Mouse (Mus musculus): Measurements from ENCODE around the gene Dnajc22. TPM values are rescaled to one million over a fixed set of nuclear protein-coding genes. Genes with fewer than 3 reads are reported as not detected.

Dnajc22 gene
- polyA plus RNA-seq, 1 experiment from 2014 or later, result 0.56 TPM

DNA sequence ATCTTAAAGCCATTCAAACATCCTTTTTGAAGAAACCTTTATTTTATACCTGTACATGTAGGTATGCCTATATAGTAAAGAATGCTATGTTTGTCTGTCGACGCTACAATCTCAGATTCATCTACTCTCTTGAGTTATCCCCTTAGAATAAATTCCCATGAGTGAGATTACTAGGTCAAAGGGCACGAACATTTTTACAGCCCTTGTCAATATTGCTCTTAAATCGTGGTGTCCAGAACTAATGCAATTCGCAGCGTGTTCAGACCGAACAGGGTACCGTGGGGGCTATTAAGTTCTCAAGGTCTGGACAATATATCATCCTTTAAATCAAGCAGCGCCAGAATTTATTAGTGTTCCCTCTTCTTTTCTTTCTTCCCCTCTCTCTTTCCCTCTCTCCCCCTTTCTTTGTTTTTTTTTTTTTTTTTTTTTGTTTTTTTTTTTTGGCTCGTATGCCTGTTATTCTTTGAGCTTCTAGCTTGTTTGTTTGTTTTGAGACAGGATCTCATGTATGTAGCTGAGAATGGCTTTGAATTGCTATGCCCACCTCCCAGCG lies 19.9 kb downstream of the Dnajc22 start:
- Histone ChIP-seq H3K9ac (replicated peaks; ENCODE audit: low read length) (no peak overlapping the region), H3K27me3 (ENCODE audit: control insufficient read depth, insufficient read depth, low read length) (no peaks in the 10 kb centered on the region), H3K27ac (replicated peaks; ENCODE audit: low read depth, low read length) (no peak overlapping the region), H3K36me3 (replicated peaks; ENCODE audit: control insufficient read depth, insufficient read depth, low read depth, low read length) (no peaks in the 10 kb centered on the region), H3K4me1 (ENCODE audit: control insufficient read depth, insufficient read depth, low read length) (no peaks in the 10 kb centered on the region), H3K9me3 (replicated peaks; ENCODE audit: control insufficient read depth, low read length) (no peaks in the 10 kb centered on the region), H3K4me3 (ENCODE audit: low read depth, low read length) (no peak overlapping the region), H3K4me2 (ENCODE audit: low read depth, low read length) (no peak overlapping the region)
- DNase-seq (ENCODE audit: low spot score), result no peak
- WGBS, result 59% methylated on average over 11 of the region's 11 CpGs
- no peak for ATAC-seq (replicated peaks; ENCODE audit: insufficient number of reproducible peaks, low FRiP score, low TSS enrichment, low read depth)

DNA sequence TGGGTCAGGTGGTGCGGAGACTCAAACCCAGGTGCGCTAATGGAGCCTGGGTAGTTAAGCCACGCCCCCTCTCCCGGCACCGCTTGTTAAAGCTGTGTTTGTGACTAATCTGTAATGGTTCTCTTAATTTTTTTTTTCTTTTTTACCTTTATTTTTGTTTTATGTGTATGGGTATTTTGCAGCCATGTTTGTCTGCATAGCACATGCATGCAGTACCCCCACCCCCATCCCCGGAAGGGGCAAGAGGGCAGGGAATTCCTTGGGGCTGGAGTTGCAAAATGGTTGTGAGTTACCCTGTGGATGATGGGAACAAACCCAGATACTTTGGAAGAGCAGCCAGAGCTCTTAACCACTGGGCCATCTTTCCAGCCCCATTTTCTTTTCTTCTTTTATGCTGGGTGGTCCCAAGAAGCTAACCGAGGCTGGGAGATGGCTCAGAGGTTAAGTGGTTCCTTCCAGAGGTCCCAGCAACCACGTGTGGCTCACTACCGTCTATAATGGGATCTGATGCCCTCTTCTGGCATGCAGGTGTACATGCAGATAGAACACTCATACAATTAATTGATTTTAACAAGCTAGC lies 20.5 kb downstream of the Dnajc22 start:
- Histone ChIP-seq H3K4me1 (ENCODE audit: control insufficient read depth, insufficient read depth, low read length) (no peaks in the 10 kb centered on the region), H3K27ac (replicated peaks; ENCODE audit: low read depth, low read length) (no peak overlapping the region), H3K36me3 (replicated peaks; ENCODE audit: control insufficient read depth, insufficient read depth, low read depth, low read length) (no peaks in the 10 kb centered on the region), H3K27me3 (ENCODE audit: control insufficient read depth, insufficient read depth, low read length) (no peaks in the 10 kb centered on the region), H3K4me2 (ENCODE audit: low read depth, low read length) (no peak overlapping the region), H3K9me3 (replicated peaks; ENCODE audit: control insufficient read depth, low read length) (no peaks in the 10 kb centered on the region), H3K9ac (replicated peaks; ENCODE audit: low read length) (no peak overlapping the region), H3K4me3 (ENCODE audit: low read depth, low read length) (no peak overlapping the region)
- ATAC-seq (replicated peaks; ENCODE audit: insufficient number of reproducible peaks, low FRiP score, low TSS enrichment, low read depth) (no peak), DNase-seq (ENCODE audit: low spot score) (peak; percentile 49)
- 9% methylated on average over 9 of the region's 9 CpGs for WGBS

- H3K27ac ChIP-seq (replicated peaks; ENCODE audit: low read depth, low read length), result no peak overlapping the region
- no peaks in the 10 kb centered on the region for H3K9me3 ChIP-seq (replicated peaks; ENCODE audit: control insufficient read depth, low read length)
- no peak overlapping the region for H3K4me3 ChIP-seq (ENCODE audit: low read depth, low read length)
- H3K27me3 ChIP-seq (ENCODE audit: control insufficient read depth, insufficient read depth, low read length), result no peaks in the 10 kb centered on the region
- ATAC-seq (replicated peaks; ENCODE audit: insufficient number of reproducible peaks, low FRiP score, low TSS enrichment, low read depth) (no peak), DNase-seq (ENCODE audit: low spot score) (no peak)
- WGBS, result 43% methylated on average over 14 of the region's 14 CpGs
- H3K4me1 ChIP-seq (ENCODE audit: control insufficient read depth, insufficient read depth, low read length), result no peaks in the 10 kb centered on the region
- no peak overlapping the region for H3K4me2 ChIP-seq (ENCODE audit: low read depth, low read length)
- no peaks in the 10 kb centered on the region for H3K36me3 ChIP-seq (replicated peaks; ENCODE audit: control insufficient read depth, insufficient read depth, low read depth, low read length)
- no peak overlapping the region for H3K9ac ChIP-seq (replicated peaks; ENCODE audit: low read length)
Measured at GRCm38 (mm10) chr15:99114312-99115064, 21.5 kb downstream of the Dnajc22 start.

GRCm38 (mm10) chr15:99115065-99115423 lies 22.1 kb downstream of the Dnajc22 start:
- no peaks in the 10 kb centered on the region for H3K36me3 ChIP-seq (replicated peaks; ENCODE audit: control insufficient read depth, insufficient read depth, low read depth, low read length)
- H3K27ac ChIP-seq (replicated peaks; ENCODE audit: low read depth, low read length), result no peak overlapping the region
- H3K4me1 ChIP-seq (ENCODE audit: control insufficient read depth, insufficient read depth, low read length), result no peaks in the 10 kb centered on the region
- no peak overlapping the region for H3K4me3 ChIP-seq (ENCODE audit: low read depth, low read length)
- WGBS, result 87% methylated on average over 7 of the region's 7 CpGs
- H3K9me3 ChIP-seq (replicated peaks; ENCODE audit: control insufficient read depth, low read length), result no peaks in the 10 kb centered on the region
- no peaks in the 10 kb centered on the region for H3K27me3 ChIP-seq (ENCODE audit: control insufficient read depth, insufficient read depth, low read length)
- no peak overlapping the region for H3K9ac ChIP-seq (replicated peaks; ENCODE audit: low read length)
- no peak for ATAC-seq (replicated peaks; ENCODE audit: insufficient number of reproducible peaks, low FRiP score, low TSS enrichment, low read depth)
- H3K4me2 ChIP-seq (ENCODE audit: low read depth, low read length), result no peak overlapping the region
- DNase-seq (ENCODE audit: low spot score), result no peak

GRCm38 (mm10) chr15:99116539-99116938 lies 23.6 kb downstream of the Dnajc22 start:
- no peaks in the 10 kb centered on the region for H3K4me1 ChIP-seq (ENCODE audit: control insufficient read depth, insufficient read depth, low read length)
- ATAC-seq (replicated peaks; ENCODE audit: insufficient number of reproducible peaks, low FRiP score, low TSS enrichment, low read depth) (no peak), DNase-seq (ENCODE audit: low spot score) (no peak)
- H3K27ac ChIP-seq (replicated peaks; ENCODE audit: low read depth, low read length), result no peak overlapping the region
- no peak overlapping the region for H3K9ac ChIP-seq (replicated peaks; ENCODE audit: low read length)
- no peaks in the 10 kb centered on the region for H3K9me3 ChIP-seq (replicated peaks; ENCODE audit: control insufficient read depth, low read length)
- H3K4me2 ChIP-seq (ENCODE audit: low read depth, low read length), result no peak overlapping the region
- no peaks in the 10 kb centered on the region for H3K36me3 ChIP-seq (replicated peaks; ENCODE audit: control insufficient read depth, insufficient read depth, low read depth, low read length)
- 55% methylated on average over 11 of the region's 11 CpGs for WGBS
- no peak overlapping the region for H3K4me3 ChIP-seq (ENCODE audit: low read depth, low read length)
- no peaks in the 10 kb centered on the region for H3K27me3 ChIP-seq (ENCODE audit: control insufficient read depth, insufficient read depth, low read length)

- DNase-seq (ENCODE audit: low spot score), result no peak
- H3K4me1 ChIP-seq (ENCODE audit: control insufficient read depth, insufficient read depth, low read length), result no peaks in the 10 kb centered on the region
- no peak overlapping the region for H3K4me2 ChIP-seq (ENCODE audit: low read depth, low read length)
- H3K9me3 ChIP-seq (replicated peaks; ENCODE audit: control insufficient read depth, low read length), result no peaks in the 10 kb centered on the region
- H3K4me3 ChIP-seq (ENCODE audit: low read depth, low read length), result no peak overlapping the region
- ATAC-seq (replicated peaks; ENCODE audit: insufficient number of reproducible peaks, low FRiP score, low TSS enrichment, low read depth), result no peak
- WGBS, result 7% methylated on average over 11 of the region's 11 CpGs
- no peaks in the 10 kb centered on the region for H3K36me3 ChIP-seq (replicated peaks; ENCODE audit: control insufficient read depth, insufficient read depth, low read depth, low read length)
- H3K9ac ChIP-seq (replicated peaks; ENCODE audit: low read length), result peak overlapping the region; percentile 34; the same call in 1 of the 2 replicates
- H3K27ac ChIP-seq (replicated peaks; ENCODE audit: low read depth, low read length), result no peak overlapping the region
- H3K27me3 ChIP-seq (ENCODE audit: control insufficient read depth, insufficient read depth, low read length), result no peaks in the 10 kb centered on the region
Measured at GRCm38 (mm10) chr15:99120814-99121213, 27.8 kb downstream of the Dnajc22 start.

DNA sequence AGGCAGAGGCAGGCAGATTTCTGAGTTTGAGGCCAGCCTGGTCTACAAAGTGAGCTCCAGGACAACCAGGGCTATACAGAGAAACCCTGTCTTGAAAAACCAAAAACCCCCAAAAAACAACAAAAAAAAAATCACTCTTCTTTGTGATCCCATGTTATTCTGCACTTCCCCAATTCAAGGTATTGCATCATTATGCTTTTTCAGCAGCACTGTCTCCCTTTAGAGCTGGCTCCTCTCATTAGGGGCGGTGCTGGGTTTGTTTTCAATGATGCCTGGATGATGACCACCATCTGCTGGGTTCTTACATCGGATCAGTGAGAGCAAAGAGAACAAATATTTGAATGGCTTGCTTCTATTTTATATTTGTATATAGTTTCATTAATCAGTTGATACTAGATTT lies 29.7 kb downstream of the Dnajc22 start:
- no peak for DNase-seq (ENCODE audit: low spot score)
- WGBS, result 80% methylated on average over 2 of the region's 2 CpGs
- no peak overlapping the region for H3K27ac ChIP-seq (replicated peaks; ENCODE audit: low read depth, low read length)
- H3K4me2 ChIP-seq (ENCODE audit: low read depth, low read length), result no peak overlapping the region
- ATAC-seq (replicated peaks; ENCODE audit: insufficient number of reproducible peaks, low FRiP score, low TSS enrichment, low read depth), result no peak
- H3K36me3 ChIP-seq (replicated peaks; ENCODE audit: control insufficient read depth, insufficient read depth, low read depth, low read length), result no peaks in the 10 kb centered on the region
- H3K9ac ChIP-seq (replicated peaks; ENCODE audit: low read length), result no peak overlapping the region
- no peaks in the 10 kb centered on the region for H3K4me1 ChIP-seq (ENCODE audit: control insufficient read depth, insufficient read depth, low read length)
- H3K27me3 ChIP-seq (ENCODE audit: control insufficient read depth, insufficient read depth, low read length), result no peaks in the 10 kb centered on the region
- H3K9me3 ChIP-seq (replicated peaks; ENCODE audit: control insufficient read depth, low read length), result no peaks in the 10 kb centered on the region
- no peak overlapping the region for H3K4me3 ChIP-seq (ENCODE audit: low read depth, low read length)

- no peaks in the 10 kb centered on the region for H3K9me3 ChIP-seq (replicated peaks; ENCODE audit: control insufficient read depth, low read length)
- no peak; the same call in 1 of the 2 replicates for ATAC-seq (replicated peaks; ENCODE audit: insufficient number of reproducible peaks, low FRiP score, low TSS enrichment, low read depth)
- peak within 1 kb of the TSS; percentile 45 for H3K4me2 ChIP-seq (ENCODE audit: low read depth, low read length)
- H3K9ac ChIP-seq (replicated peaks; ENCODE audit: low read length), result peak within 1 kb of the TSS; percentile 92
- H3K4me3 ChIP-seq (ENCODE audit: low read depth, low read length), result peak within 1 kb of the TSS; percentile 83
- H3K27me3 ChIP-seq (ENCODE audit: control insufficient read depth, insufficient read depth, low read length), result no peaks in the 10 kb centered on the region
- H3K36me3 ChIP-seq (replicated peaks; ENCODE audit: control insufficient read depth, insufficient read depth, low read depth, low read length), result no peaks in the 10 kb centered on the region
- DNase-seq (ENCODE audit: low spot score), result no peak
- 4% methylated on average over 12 of the region's 12 CpGs for WGBS
- H3K4me1 ChIP-seq (ENCODE audit: control insufficient read depth, insufficient read depth, low read length), result peaks cover 5% of the 10 kb centered on the region
- H3K27ac ChIP-seq (replicated peaks; ENCODE audit: low read depth, low read length), result peak within 1 kb of the TSS; percentile 89
Measured at GRCm38 (mm10) chr15:99125711-99126080, 32.7 kb downstream of the Dnajc22 start, which contains the start of gene Spats2. Spats2 (plus strand) TSS chr15:99125916.

Measured in embryonic facial prominence, embryonic 11.5 days (tissue).